Mouse (Mus musculus) C2C12 (cell line): ENCODE results near the gene P2rx1.

Experiments
- CTCF ChIP-seq: IDR thresholded peaks from one replicate; pipeline ENCODE4 v1.5.1; 2011; ENCODE audit not compliant: control insufficient read depth, insufficient read depth, insufficient read length
- MAX ChIP-seq: IDR thresholded peaks from one replicate; pipeline ENCODE4 v1.6.1; 2011; ENCODE audit warnings: mild to moderate bottlenecking, control low read depth
- MYOD1 ChIP-seq: IDR thresholded peaks from one replicate; pipeline ENCODE4 v1.6.1; 2011; ENCODE audit warnings: low read depth; ENCODE audit not compliant: control insufficient read depth, insufficient read length
- USF1 ChIP-seq: IDR thresholded peaks from one replicate; pipeline ENCODE4 v1.6.1; 2011; ENCODE audit warnings: low read depth, mild to moderate bottlenecking, control low read depth, moderate library complexity

DNA sequence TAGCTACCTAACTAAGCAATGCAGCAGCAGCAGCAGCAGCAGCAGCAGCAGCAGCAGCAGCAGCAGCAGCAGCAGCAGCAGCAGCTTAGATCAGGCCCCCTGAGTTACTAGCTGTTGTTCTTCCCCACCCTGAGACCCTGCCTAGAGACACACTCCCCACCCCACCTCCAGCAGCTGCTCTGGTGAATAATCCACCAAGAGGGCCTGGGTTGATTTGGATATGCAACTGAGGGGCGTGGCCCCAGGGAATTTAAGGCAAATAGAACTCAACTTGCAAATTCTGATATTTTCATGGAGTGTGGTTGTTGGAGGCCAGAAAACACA, 45.8 kb upstream of the P2rx1 start:
- TF ChIP-seq CTCF (no peak), USF1 (no peak), MAX (no peak), MYOD1 (no peak)
